Mouse (Mus musculus): Measurements from ENCODE around the gene Phldb3.

GRCm38 (mm10) chr7:24587330-24588105, 23.0 kb upstream of the Phldb3 start, which contains the start of the genes Ethe1 and Zfp575:
- TF ChIP-seq CTCF (IDR thresholded peaks at IDR 0.05) = no peak
- TF ChIP-seq EP300 (IDR thresholded peaks at IDR 0.05) = no peak

Data from lung, postnatal 0 days (tissue).